Mouse (Mus musculus): ENCODE measurements around the gene Musk.

The Musk gene

DNA sequence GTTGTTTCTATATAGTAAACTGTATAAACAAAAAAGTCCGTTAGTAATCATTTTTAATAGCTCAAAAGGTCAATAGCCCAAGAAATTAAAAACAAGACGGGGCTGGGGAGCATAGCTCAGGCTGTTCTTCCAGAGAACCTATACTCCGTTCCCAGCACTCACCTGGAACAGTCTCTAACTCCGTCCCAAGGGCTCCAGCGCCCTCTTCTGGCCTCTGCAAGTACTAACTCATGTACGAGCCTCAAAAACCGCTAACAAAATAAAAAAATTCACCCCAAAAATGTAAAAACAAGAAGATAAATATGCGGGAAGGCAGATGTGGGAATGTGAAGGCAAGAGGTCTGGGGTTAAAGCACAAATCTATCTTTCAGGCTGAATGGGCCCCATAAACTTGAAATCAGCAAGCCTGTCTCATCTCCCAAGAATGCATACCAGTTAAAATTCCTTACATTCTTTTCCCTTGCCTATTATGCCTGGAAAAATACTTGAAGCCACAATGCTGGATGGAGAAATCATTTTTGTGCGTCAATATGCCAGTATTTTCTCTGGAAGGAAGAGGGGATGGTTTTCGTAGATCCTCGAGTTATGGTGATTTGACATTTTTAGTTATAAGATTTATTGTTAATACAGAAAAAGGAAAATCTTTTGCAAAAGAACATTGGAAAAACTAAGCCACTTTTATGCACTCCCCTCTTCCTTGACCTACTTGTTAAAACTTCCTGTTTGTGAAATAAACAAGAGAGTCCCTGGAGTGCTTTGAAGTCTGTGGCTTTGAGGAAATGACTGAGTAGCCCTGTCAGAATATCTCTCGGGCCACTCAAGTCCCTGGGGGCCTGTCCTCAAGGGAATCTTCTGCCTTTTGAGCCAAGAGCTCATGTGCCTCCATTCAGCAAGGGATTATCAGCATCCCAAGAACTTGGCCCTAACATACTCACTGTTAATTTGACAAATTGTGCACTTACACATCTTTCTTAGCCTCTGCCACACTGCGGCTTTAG, 127.7 kb downstream of the Musk start:
- no peak for DNase-seq (ENCODE audit: low spot score in 2 of 2)

DNA sequence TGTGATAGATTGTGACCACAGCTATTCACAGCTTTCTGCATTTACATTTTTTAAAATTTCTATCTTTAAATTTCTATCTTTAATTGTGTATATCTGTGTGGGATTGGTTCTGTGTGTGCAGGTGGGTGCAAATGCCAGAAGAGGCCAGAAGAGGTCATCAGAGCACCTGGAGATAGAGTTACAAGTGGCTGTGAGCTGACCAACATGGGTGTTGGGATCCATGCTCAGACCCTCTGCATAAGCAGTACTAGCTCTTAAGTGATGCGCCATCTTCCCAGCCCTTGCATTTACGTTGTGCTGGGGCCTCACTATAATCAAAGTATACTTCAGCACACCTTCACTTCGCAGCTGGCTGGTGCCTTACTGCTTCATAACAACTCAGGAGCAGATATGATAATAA, 129.8 kb downstream of the Musk start:
- DNase-seq (ENCODE audit: low spot score in 2 of 2), result no peak

DNA sequence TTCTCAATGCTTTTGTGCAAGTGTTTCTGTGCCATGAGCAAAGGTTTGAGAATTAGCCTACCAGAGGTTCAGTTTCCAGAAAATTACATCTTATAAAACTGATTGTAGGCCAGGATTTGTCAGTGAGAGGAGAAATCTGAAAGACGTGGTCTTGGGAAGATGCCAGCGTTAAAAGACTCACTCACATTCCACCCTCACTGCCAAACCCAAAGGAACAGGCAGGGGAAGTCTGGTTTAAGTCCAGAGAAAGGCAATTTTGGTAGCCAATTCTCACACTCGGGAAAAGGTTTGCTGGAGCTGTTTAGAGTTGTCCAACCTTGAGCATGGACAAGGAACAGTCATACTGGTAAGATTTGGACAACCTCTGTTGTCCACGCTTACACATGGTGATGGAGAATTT, 131.6 kb downstream of the Musk start:
- DNase-seq (ENCODE audit: low spot score in 2 of 2), result no peak

DNA sequence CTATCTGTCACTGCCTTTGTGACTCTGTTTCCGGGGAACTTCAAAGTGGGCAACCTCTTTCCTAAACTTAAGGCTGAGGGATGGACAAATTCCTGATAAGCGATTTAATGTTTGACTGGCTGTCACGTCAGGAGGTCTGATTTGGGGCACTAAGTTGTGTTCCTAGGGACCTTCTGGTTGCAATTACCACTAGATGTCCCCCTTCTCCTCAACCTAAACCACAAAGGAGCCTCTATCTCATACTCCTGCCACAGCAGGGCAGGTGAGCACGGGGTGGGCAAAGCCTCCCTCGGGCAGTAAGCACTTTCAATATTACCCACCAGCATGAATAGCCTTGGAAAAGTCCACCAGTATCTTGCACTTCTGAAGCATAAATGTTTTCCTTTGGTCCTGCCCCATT, 133.5 kb downstream of the Musk start:
- no peak for DNase-seq (ENCODE audit: low spot score in 2 of 2)

DNA sequence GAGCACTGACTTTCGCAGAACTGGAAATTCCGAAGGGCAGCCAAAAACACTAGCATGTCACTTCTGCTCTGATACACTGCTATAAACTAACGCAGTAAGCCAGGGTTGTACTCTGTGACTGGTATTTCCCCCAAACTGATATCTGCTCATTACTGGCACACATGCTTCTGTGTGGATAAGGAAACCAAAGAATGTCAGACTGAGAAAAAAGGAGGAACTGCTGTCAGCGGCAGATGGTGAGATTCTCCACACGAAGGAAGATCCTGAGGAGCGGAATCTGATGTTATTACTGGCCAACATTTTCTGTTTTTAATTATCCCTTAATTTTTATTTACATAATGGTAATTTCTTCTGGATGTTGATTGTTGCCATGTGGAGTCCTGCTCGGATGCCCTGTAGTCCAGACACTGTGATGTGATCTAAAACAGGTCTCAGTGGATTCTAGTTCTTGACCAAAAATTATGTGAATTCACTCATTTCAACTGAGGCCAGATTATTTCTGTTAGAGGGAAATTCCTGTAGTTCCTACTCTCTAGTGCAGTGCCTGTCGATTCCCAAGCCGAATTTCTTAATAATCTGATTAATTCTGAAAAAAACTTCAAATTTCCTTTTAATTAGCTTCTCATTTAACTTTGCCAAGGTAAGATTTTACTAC, 137.6 kb downstream of the Musk start:
- no peak for DNase-seq (ENCODE audit: low spot score in 2 of 2)

Measured in urinary bladder, postnatal 36 days (tissue).